Mouse (Mus musculus): ENCODE results near the gene Nfe2l2. TPM values are rescaled to one million over a fixed set of nuclear protein-coding genes. Genes with fewer than 3 reads are reported as not detected.
"Not testable (repeated sequence)": the region's sequence is repeated elsewhere in the genome, so short reads cannot be mapped to it uniquely, and the experiment has no call there.

Nfe2l2 gene
- polyA plus RNA-seq, 1 experiment from 2014 or later = 88.4 TPM

DNA sequence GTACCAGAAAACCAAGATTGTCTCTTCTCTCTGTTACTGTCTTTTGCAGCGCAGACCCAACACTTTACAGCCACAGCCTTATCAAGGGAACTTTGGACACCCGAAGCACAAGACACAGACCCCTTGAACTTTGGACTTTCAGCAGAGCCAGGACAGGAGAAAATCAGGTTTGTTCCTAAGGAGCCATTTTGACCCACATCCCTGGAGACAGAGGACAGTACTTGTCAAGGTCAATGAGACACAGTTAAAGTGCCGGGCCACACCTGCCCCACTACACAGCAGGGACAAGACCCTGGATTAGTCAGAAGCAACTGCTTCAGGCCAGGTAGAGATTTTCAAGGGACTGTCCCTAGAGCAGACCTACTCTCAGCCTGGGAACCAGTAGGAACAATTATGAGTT is 7.2 kb downstream of the Nfe2l2 start:
- H3K27ac ChIP-seq (ENCODE audit: low read length) = no peak overlapping the region
- peaks cover 42% of the 10 kb centered on the region for H3K4me1 ChIP-seq (ENCODE audit: control insufficient read depth, insufficient read depth, low read length)
- H3K4me3 ChIP-seq (ENCODE audit: low read depth, low read length) = no peak overlapping the region
- no peaks in the 10 kb centered on the region for H3K27me3 ChIP-seq (ENCODE audit: control insufficient read depth, insufficient read depth, low read length)
- H3K9me3 ChIP-seq (ENCODE audit: control insufficient read depth, low read depth, low read length) = no peaks in the 10 kb centered on the region
- H3K36me3 ChIP-seq (ENCODE audit: control insufficient read depth, insufficient read depth, low read length) = peaks cover 1% of the 10 kb centered on the region
- H3K4me2 ChIP-seq (replicated peaks; ENCODE audit: low read depth, low read length) = no peak overlapping the region
- WGBS = 69% methylated on average over 3 of the region's 3 CpGs
- ATAC-seq (ENCODE audit: insufficient number of reproducible peaks, insufficient read depth, low FRiP score, low read depth) = no peak
- H3K9ac ChIP-seq (replicated peaks; ENCODE audit: low read depth, low read length) = no peak overlapping the region

DNA sequence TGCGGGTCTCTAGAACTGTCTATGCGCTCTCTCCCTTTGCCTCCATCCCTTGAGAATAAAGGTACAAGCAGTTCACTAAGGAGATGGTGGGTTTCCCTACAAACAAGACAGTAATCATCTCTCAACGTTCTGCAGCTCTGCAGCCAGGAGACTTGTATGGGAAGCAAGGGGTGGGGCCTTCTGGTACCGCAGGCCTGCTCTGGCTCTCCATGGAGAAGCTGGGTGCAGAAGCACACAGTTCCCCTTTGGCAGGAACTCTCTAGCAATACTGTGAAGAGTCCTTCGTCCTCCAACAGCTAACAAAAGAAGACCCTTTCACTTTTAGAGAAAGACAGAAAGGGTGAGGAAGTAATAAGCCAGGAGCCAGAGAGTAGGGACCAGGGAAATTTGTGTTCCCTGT is 8.1 kb downstream of the Nfe2l2 start:
- H3K9me3 ChIP-seq (ENCODE audit: control insufficient read depth, low read depth, low read length) = no peaks in the 10 kb centered on the region
- 51% methylated on average over 5 of the region's 5 CpGs for WGBS
- H3K4me2 ChIP-seq (replicated peaks; ENCODE audit: low read depth, low read length) = no peak overlapping the region
- peaks cover 3% of the 10 kb centered on the region for H3K36me3 ChIP-seq (ENCODE audit: control insufficient read depth, insufficient read depth, low read length)
- H3K4me3 ChIP-seq (ENCODE audit: low read depth, low read length) = no peak overlapping the region
- H3K9ac ChIP-seq (replicated peaks; ENCODE audit: low read depth, low read length) = no peak overlapping the region
- peaks cover 34% of the 10 kb centered on the region for H3K4me1 ChIP-seq (ENCODE audit: control insufficient read depth, insufficient read depth, low read length)
- H3K27ac ChIP-seq (ENCODE audit: low read length) = peak overlapping the region; percentile 21; the same call in 1 of the 2 replicates
- H3K27me3 ChIP-seq (ENCODE audit: control insufficient read depth, insufficient read depth, low read length) = no peaks in the 10 kb centered on the region
- ATAC-seq (ENCODE audit: insufficient number of reproducible peaks, insufficient read depth, low FRiP score, low read depth) = no peak

DNA sequence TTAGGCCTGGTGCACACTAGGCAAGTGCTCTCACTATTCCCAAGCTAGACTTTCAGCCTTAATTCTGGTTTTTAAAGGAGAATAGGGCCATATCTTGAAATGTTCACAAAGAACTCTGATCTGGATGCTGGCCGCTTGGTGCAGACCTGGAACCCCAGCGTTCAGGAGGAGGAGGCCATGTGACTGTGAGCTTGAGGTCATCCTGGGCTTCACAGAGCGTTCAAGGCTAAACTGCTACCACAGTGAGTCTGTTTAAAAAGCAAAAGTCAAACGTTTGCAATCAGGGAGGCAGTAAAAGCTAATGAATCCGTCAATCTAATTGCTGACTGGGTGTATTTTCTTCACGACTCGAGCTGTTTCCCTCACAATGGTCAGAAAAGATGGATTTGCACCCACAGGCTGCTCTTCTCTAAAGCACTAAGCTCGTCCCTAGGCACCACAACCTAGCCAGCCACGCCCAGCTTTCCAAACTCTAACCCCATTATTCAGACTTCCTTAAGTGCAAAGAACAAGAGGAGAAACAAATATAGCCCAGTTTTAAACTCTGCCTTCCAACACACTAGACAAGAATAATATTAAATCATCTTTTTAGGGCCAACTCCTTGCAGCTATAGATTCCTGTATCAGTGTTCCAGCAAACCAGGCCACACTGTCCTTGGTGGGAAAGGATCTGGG is 8.6 kb downstream of the Nfe2l2 start:
- Histone ChIP-seq H3K4me2 (replicated peaks; ENCODE audit: low read depth, low read length) (no peak overlapping the region), H3K4me1 (ENCODE audit: control insufficient read depth, insufficient read depth, low read length) (peaks cover 28% of the 10 kb centered on the region), H3K9ac (replicated peaks; ENCODE audit: low read depth, low read length) (no peak overlapping the region), H3K27ac (ENCODE audit: low read length) (peak overlapping the region; percentile 30; the same call in 1 of the 2 replicates), H3K9me3 (ENCODE audit: control insufficient read depth, low read depth, low read length) (no peaks in the 10 kb centered on the region), H3K27me3 (ENCODE audit: control insufficient read depth, insufficient read depth, low read length) (no peaks in the 10 kb centered on the region), H3K36me3 (ENCODE audit: control insufficient read depth, insufficient read depth, low read length) (peaks cover 3% of the 10 kb centered on the region; the same call in 1 of the 2 replicates), H3K4me3 (ENCODE audit: low read depth, low read length) (no peak overlapping the region)
- WGBS = 43% methylated on average over 9 of the region's 9 CpGs
- ATAC-seq (ENCODE audit: insufficient number of reproducible peaks, insufficient read depth, low FRiP score, low read depth) = no peak

DNA sequence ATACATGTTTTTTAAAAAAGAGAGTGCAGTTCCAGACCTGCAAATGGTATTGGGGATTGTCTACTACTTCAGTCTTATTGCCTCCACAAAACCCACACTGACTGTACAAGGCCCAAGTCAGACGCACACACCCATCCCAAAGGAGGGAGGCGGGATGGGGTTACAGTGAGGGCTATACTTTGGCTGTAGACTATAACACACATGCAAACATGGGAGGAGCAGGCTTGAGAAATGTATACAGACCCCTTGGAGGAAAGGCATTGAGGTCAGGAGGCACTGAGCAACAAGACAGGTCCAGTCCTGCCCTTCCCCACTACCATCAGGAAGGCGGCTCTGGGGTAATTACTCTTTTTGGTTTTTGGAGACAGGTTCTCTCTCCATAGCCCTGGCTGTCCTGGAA is 9.5 kb downstream of the Nfe2l2 start:
- H3K9ac ChIP-seq (replicated peaks; ENCODE audit: low read depth, low read length); H3K36me3 ChIP-seq (ENCODE audit: control insufficient read depth, insufficient read depth, low read length); ATAC-seq (ENCODE audit: insufficient number of reproducible peaks, insufficient read depth, low FRiP score, low read depth); H3K27ac ChIP-seq (ENCODE audit: low read length); H3K27me3 ChIP-seq (ENCODE audit: control insufficient read depth, insufficient read depth, low read length); H3K9me3 ChIP-seq (ENCODE audit: control insufficient read depth, low read depth, low read length); H3K4me3 ChIP-seq (ENCODE audit: low read depth, low read length); H3K4me2 ChIP-seq (replicated peaks; ENCODE audit: low read depth, low read length): not testable (repeated sequence)
- H3K4me1 ChIP-seq (ENCODE audit: control insufficient read depth, insufficient read depth, low read length) = peaks cover 25% of the 10 kb centered on the region
- 70% methylated on average over 3 of the region's 3 CpGs for WGBS

GRCm38 (mm10) chr2:75692369-75692768 is 12.1 kb downstream of the Nfe2l2 start:
- 83% methylated on average over 6 of the region's 6 CpGs for WGBS
- ATAC-seq (ENCODE audit: insufficient number of reproducible peaks, insufficient read depth, low FRiP score, low read depth) = no peak
- Histone ChIP-seq H3K9ac (replicated peaks; ENCODE audit: low read depth, low read length) (no peak overlapping the region), H3K4me2 (replicated peaks; ENCODE audit: low read depth, low read length) (no peak overlapping the region), H3K27me3 (ENCODE audit: control insufficient read depth, insufficient read depth, low read length) (no peaks in the 10 kb centered on the region), H3K9me3 (ENCODE audit: control insufficient read depth, low read depth, low read length) (no peaks in the 10 kb centered on the region), H3K27ac (ENCODE audit: low read length) (no peak overlapping the region), H3K36me3 (ENCODE audit: control insufficient read depth, insufficient read depth, low read length) (peaks cover 3% of the 10 kb centered on the region; the same call in 1 of the 2 replicates), H3K4me1 (ENCODE audit: control insufficient read depth, insufficient read depth, low read length) (peaks cover 18% of the 10 kb centered on the region), H3K4me3 (ENCODE audit: low read depth, low read length) (no peak overlapping the region)

DNA sequence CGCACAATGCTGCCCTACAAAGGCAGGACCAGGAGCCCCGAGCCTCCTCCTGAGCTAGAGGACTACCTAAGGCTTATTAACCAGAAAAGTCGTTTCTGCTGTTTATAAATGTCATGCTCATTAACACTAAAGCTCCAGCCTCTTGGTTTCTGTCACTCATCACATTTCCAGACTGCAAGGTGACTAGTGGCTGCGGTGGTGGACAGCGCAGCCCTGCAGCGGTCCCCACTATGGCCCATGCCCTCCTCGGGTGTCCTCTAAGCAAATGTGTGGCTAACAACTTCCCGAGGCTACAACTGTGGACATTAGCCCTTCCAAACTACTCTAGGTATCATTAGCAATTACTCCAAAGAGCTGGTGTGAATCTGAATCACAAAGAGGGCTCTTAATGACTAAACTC is 13.1 kb downstream of the Nfe2l2 start:
- Histone ChIP-seq H3K27ac (ENCODE audit: low read length) (no peak overlapping the region), H3K4me1 (ENCODE audit: control insufficient read depth, insufficient read depth, low read length) (peaks cover 8% of the 10 kb centered on the region; the same call in 1 of the 2 replicates), H3K36me3 (ENCODE audit: control insufficient read depth, insufficient read depth, low read length) (peaks cover 3% of the 10 kb centered on the region), H3K4me3 (ENCODE audit: low read depth, low read length) (no peak overlapping the region), H3K4me2 (replicated peaks; ENCODE audit: low read depth, low read length) (no peak overlapping the region), H3K9ac (replicated peaks; ENCODE audit: low read depth, low read length) (no peak overlapping the region), H3K9me3 (ENCODE audit: control insufficient read depth, low read depth, low read length) (no peaks in the 10 kb centered on the region), H3K27me3 (ENCODE audit: control insufficient read depth, insufficient read depth, low read length) (no peaks in the 10 kb centered on the region)
- ATAC-seq (ENCODE audit: insufficient number of reproducible peaks, insufficient read depth, low FRiP score, low read depth) = no peak
- WGBS = 78% methylated on average over 8 of the region's 8 CpGs

DNA sequence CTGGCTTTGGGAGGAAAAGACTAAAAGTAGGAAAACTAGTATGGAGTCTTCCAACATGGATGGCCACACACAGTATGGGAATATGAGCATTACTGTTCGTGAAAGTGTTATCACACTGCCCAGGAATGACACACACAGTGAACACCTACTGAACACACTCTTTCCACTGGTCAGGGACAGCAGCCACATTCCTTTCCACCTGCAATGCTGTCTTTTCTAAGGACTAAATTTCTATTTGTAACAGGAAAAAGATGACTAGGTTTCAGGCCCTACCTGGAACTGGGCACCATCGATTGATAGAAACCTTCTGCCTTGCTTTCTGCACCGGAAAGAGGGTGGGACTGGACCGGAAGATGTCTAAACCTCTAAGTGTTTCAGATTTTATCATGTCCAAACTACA is 13.8 kb downstream of the Nfe2l2 start:
- H3K36me3 ChIP-seq (ENCODE audit: control insufficient read depth, insufficient read depth, low read length) = peaks cover 3% of the 10 kb centered on the region
- WGBS = 89% methylated on average over 4 of the region's 4 CpGs
- H3K4me2 ChIP-seq (replicated peaks; ENCODE audit: low read depth, low read length) = no peak overlapping the region
- H3K9ac ChIP-seq (replicated peaks; ENCODE audit: low read depth, low read length) = no peak overlapping the region
- no peak overlapping the region for H3K27ac ChIP-seq (ENCODE audit: low read length)
- no peak for ATAC-seq (ENCODE audit: insufficient number of reproducible peaks, insufficient read depth, low FRiP score, low read depth)
- no peaks in the 10 kb centered on the region for H3K27me3 ChIP-seq (ENCODE audit: control insufficient read depth, insufficient read depth, low read length)
- no peak overlapping the region for H3K4me3 ChIP-seq (ENCODE audit: low read depth, low read length)
- peaks cover 6% of the 10 kb centered on the region for H3K4me1 ChIP-seq (ENCODE audit: control insufficient read depth, insufficient read depth, low read length)
- H3K9me3 ChIP-seq (ENCODE audit: control insufficient read depth, low read depth, low read length) = no peaks in the 10 kb centered on the region

DNA sequence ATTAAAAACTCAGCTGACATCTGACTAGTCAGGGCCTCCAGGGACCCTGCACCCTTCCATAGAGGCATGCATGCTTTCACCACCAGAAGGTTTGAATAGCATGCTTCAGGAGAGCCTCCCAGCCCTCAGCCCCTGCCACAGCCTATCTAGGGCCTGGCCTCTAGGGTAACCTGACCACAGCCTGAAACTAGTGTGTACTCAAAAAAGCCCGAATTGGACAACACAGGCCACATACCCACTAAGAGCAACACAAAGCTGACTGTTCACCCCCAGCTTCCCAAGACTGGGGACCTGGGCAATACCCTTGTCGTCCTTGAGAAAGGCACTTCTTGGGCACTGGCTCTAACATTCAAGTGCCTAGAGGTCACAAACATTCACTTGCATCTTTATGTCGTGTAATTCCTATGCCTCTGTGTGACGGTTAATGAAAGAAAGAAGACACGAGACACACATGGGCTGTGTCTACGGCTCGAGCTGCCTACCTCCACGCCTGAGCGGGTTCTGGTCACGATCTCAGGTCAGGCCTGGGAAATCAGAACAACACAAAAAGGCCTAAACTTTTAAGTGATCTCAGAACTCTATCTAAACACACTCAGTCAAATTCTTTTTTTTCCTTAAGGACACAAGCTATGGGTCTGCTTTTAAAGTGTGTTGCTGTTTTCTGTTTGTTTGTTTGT is 14.8 kb downstream of the Nfe2l2 start:
- Histone ChIP-seq H3K36me3 (ENCODE audit: control insufficient read depth, insufficient read depth, low read length) (peaks cover 3% of the 10 kb centered on the region), H3K9me3 (ENCODE audit: control insufficient read depth, low read depth, low read length) (no peaks in the 10 kb centered on the region), H3K27me3 (ENCODE audit: control insufficient read depth, insufficient read depth, low read length) (no peaks in the 10 kb centered on the region), H3K4me3 (ENCODE audit: low read depth, low read length) (no peak overlapping the region), H3K4me1 (ENCODE audit: control insufficient read depth, insufficient read depth, low read length) (peaks cover 6% of the 10 kb centered on the region; the same call in 1 of the 2 replicates), H3K9ac (replicated peaks; ENCODE audit: low read depth, low read length) (no peak overlapping the region), H3K4me2 (replicated peaks; ENCODE audit: low read depth, low read length) (no peak overlapping the region), H3K27ac (ENCODE audit: low read length) (no peak overlapping the region)
- ATAC-seq (ENCODE audit: insufficient number of reproducible peaks, insufficient read depth, low FRiP score, low read depth) = no peak
- 88% methylated on average over 10 of the region's 10 CpGs for WGBS
